Mouse (Mus musculus): Measurements from ENCODE around the gene Sel1l.
A peak's percentile ranks its signal among the peaks of the same experiment; 100 is the strongest.

Gene Sel1l

GRCm38 (mm10) chr12:91849045-91849467 lies at the start of gene Sel1l:
Sel1l (minus strand) TSS chr12:91849157.
- DNase-seq (ENCODE audit: low read depth, low spot score) = peak; percentile 97

GRCm38 (mm10) chr12:91892622-91893560 lies 43.9 kb upstream of the Sel1l start:
- no peak for DNase-seq (ENCODE audit: low read depth, low spot score)

DNA sequence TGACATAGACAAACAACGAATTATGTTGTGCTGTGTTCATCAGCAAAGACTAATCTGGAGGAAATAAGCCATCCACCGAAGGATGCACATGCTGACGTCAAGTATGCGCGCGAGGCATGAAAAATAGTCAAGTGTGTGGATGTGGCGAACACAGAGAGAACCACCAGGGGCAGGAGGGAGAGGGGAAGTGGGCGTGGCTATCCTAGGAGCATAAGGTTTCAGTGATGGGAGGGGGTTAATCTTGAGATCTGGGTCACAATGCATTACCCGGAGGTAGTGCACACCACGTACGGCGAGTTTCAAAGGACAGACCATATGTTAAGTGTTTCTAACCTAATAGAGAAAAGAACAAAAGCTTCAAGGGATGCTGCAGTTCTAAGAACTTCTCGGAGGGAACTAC lies 31.5 kb upstream of the Sel1l start:
- DNase-seq (ENCODE audit: low read depth, low spot score) = no peak

- no peak for DNase-seq (ENCODE audit: low read depth, low spot score)
Measured at GRCm38 (mm10) chr12:91878912-91879250, 29.9 kb upstream of the Sel1l start.

GRCm38 (mm10) chr12:91878056-91878911 lies 29.3 kb upstream of the Sel1l start:
- no peak for DNase-seq (ENCODE audit: low read depth, low spot score)

DNA sequence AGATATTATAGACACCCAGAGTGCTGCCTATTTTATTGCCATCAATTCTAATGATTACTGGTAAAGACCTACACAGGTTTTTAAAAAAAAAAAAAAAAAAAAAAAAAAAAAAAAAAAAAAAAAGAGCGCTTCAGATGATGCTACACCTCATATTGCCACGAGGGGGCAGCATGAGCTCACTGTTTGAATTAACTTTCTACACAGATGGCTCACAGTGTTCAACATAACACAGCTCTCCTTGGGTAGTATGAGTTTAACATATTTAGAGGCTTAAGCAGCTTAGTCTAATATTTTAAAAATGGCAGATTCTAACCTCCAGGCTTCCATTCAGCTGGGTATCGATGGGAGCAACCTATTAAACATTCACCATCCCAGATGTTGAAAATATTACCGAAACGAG lies 28.7 kb upstream of the Sel1l start:
- peak; percentile 5 for DNase-seq (ENCODE audit: low read depth, low spot score)

DNA sequence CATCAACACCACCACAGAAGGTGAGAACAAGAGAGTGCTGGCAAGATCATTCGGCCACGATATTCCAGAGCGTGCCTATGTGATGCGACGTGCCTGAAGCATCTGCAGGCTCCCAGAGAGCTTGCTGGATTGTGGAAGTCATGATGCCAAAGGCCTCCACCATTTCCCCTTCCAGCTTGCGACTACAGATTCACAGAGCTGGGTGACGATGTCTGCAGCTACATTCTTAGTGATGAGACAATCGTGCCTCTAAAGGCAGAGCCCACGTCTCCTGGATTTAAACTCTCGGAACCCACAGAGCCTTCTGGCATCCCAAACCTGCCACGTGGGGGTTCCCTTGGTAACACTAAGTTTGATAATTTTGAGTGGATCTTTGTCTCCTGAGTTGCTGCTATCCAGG lies 21.7 kb upstream of the Sel1l start:
- DNase-seq (ENCODE audit: low read depth, low spot score) = no peak

DNA sequence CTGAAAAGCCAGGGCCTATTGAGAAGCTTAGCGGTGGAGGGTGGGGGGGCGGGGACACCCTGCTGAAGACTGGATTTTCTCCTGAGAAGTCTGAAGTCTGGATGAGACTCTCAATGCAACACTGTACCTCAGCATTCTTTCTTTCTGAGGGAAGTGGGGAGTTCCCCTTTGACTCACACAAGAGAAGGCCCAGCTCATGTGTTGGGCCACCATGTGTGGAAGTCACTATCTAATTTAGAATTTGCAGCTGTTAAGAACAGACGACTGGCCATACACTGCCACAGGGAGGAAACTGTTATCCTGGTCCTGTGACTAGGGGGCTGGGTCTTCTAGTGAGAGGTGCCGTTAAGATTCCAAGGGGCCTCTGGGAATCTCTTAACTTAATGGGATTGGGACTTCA lies 20.4 kb upstream of the Sel1l start:
- DNase-seq (ENCODE audit: low read depth, low spot score) = no peak

DNA sequence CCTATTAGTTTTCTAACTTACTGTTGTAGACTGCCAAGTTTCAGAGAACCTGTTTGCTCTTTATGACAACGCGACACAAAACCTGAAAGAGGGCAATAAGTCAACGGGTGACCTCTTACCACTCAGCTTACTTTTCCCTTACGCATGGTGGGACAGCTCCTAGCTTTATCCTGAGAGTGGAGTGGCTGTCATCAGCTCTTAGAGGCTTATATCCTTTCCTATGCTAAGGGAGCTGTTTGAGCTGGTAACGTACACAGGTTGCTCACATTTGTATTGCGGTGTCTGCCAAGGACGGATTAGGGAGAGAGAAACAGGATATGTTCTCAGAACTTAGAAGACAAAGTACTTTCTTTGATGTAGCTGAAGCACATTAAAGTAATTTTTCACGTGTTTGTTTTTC lies 5.4 kb upstream of the Sel1l start:
- DNase-seq (ENCODE audit: low read depth, low spot score) = no peak

GRCm38 (mm10) chr12:91848394-91849044 lies 438 bp downstream of the Sel1l start:
- DNase-seq (ENCODE audit: low read depth, low spot score) = no peak

DNA sequence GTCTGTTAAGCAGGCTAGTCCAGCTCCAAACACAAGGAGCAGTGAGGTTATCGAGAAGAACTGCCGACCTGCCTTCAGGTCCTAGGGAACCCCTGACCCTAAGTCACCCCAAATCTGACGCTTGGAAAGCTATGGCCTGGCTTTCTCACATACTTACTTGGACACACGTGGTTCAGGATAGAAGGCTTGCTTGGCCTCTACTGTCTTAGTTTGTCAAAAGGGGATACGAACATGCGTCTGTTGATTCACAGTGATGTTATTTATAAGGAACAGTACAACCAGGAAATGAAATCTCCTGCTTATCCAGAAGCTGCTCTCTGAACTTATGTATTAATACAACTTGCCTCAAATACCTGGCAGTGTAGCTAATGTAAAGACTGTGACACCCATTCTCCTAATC lies 2.9 kb downstream of the Sel1l start:
- DNase-seq (ENCODE audit: low read depth, low spot score) = no peak

DNA sequence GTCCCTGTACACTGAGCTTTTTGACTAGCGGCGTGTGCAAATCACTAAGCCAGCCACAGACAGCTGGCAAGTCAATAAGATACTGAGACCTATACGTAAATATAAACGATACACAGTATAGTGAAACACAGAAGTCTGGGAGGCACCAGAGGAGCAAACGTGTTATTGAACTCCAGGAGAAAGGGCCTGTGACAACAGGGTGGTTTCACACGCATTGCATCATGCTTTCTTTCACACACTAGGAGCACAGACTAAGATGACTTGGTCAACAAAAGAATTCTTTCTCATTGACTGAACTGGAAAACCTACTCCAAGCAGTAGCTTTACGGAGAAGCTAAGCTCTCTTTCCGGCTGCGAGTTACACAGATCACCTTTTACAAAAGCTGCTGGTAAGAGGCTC lies 3.6 kb downstream of the Sel1l start:
- DNase-seq (ENCODE audit: low read depth, low spot score) = no peak

DNA sequence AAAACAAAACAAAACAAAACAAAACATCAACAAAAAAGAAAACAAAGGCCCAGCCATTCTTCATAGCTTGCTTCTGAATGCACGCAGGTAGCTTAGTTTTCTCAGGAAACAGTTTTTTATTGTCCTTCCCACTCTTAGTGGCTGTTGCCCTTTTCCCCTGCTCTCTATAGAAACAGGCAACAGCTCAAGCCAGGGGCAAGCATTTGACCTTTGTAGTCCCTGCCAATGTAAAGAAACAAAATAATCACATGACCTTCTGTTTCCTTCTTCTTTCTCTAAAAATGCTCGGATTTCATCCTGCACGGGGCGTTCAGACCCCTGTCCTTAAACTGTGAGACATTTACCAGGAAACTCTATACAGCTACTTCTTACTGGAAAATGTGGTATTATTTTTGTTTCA lies 4.4 kb downstream of the Sel1l start:
- no peak for DNase-seq (ENCODE audit: low read depth, low spot score)

DNA sequence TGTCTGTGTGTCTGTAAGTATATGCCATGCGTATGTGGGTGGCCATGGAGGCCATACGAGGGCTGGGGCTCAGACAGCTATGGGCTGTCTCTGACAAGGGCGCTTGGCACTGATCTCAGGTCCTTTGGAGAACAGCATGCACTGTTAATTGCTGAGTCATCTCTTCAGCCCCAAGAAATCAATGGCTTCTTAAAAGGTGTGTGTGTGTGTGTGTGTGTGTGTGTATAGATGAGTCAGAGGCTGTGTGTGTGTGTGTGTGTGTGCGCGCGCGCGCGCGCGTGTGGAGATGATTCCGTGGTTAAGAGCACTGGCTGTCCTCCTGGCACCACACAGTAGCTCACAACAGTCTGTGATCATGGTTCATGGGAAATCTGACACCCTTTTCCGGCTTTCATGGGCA lies 5.1 kb downstream of the Sel1l start:
- no peak for DNase-seq (ENCODE audit: low read depth, low spot score)

DNA sequence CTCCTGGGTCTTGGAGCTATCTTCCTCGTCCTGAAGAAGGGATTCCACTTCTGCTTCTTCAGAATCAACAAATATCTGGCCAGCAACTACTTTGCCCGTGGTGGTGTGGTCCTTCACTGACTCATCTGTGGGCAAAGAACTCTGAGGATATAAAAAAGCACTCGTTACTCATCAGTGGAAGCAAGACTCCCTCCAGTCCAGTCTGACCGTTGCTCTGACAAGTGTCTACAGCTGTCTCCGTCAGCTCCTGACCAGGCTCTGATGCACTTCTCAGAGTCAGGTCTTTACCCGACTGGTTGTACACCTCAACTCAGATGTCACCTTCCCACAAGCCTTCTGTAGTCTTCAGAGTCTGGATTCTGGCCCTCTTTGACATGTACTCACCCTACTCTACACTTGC lies 7.2 kb downstream of the Sel1l start:
- DNase-seq (ENCODE audit: low read depth, low spot score) = no peak

DNA sequence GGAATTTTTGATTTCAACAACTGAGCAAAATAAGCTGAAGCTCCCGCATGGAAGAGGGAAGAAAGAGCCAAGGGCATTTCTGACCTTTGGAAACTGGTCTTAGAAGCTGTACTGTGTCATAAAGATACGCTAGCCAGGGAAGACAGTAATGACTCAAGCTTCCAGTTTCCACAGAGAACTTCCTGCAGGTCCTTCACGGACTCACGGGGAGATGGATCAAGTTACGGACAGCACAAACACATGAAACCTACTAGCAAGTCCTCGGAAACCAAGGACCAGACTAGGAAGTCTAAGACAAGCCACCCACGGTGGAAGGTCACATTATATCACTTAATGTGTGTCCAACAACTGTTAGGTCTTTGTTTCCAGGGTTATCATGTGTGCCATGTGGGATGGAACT lies 10.7 kb downstream of the Sel1l start:
- no peak for DNase-seq (ENCODE audit: low read depth, low spot score)

DNA sequence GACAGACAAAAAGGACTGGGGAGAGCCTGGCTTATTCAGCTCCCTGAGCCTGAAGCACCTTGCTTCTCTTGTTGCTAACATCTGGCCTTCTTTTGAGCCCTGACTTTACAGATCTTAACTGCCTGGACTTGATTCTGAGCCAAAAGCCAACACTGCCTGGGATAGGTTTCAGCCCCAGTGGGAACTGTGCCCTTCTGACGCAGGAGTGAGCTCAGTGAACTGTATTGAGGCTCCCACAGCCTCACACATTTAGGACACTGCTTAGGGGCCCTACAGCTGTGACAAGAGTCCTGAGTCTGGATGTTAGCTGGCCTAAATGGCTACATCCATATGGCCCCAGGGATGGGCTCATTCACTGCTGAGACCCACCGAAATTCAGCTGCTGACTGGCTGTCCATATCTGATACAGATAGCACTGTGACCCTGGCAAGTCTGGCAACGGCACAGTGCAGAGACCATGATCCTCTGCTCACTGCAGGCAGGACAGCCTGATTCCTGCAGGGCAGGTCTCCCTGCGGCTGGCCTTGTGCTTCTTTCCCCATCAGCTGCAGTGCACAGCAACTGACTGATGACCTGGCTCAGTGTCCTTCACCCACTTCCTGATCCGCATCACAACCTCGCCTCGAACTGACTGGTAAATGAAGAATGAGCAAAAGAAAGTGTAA lies 11.4 kb downstream of the Sel1l start:
- DNase-seq (ENCODE audit: low read depth, low spot score) = no peak

- no peak for DNase-seq (ENCODE audit: low read depth, low spot score)
Measured at GRCm38 (mm10) chr12:91833939-91834333, 15.0 kb downstream of the Sel1l start.

GRCm38 (mm10) chr12:91833237-91833938 lies 15.6 kb downstream of the Sel1l start:
- no peak for DNase-seq (ENCODE audit: low read depth, low spot score)

GRCm38 (mm10) chr12:91831410-91831809 lies 17.5 kb downstream of the Sel1l start:
- no peak for DNase-seq (ENCODE audit: low read depth, low spot score)

- no peak for DNase-seq (ENCODE audit: low read depth, low spot score)
Measured at GRCm38 (mm10) chr12:91820461-91820860, 28.5 kb downstream of the Sel1l start.

Data from c-Kit-negative CD71-positive TER-119-positive erythroid progenitor cells, embryonic 14.5 days (primary cell).